Mouse (Mus musculus): ENCODE results near the gene Dbn1.

Gene Dbn1

DNA sequence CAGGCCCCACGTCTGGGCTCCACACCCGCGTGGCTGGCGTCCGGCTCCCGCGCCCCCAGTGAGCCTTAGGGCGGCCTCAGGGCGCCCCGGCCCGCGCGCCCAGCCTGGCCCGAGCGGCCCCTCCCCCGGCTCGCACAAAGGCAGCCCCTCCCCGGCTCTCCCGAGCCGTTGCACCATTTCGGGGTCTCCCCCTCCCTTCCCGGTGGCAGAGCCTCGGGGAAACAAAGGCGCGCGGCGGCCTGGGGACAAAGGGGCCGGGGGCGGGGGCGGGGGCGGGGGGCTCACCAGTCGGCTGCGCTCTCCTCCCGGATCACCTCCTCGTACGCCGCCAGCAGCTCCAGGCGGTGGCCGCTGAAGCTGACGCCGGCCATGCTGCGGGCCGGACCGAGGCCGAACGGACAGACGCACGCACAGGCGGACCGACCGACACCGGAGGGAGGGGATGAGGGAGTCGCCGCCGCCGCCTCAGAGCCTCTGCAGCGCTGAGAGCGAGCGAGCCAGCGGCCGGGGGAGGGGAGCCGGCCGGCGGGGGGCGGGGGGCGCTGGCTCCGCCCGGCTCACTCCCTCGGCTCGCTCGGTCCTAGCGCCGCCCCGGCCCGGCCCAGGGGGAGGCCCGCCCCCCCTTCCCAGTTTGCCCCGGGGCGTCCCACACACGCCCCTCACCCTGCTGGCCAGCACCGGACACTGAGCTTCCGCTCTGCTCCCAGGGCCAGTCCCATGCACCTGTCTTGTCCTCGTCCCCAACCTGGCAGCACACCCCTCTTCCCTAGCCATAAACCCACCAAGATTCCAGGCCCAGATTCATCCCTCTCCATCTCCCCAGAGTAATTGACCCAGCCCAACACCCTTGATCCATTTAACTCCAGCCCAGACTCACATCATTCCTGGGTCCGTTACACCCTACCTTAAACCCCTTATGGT lies at the start of gene Dbn1:
Dbn1 (minus strand) TSS at position 534 of the 921 bp plus-strand sequence.
- no peak for DNase-seq (ENCODE audit: extremely low read depth, low read depth)

- peak; percentile 99 for DNase-seq (ENCODE audit: extremely low read depth, low read depth)
These were observed 48.6 kb upstream of the Dbn1 start, which contains the start of gene Ddx41 for GRCm38 (mm10) chr13:55536194-55537175. Ddx41 (minus strand) TSS chr13:55536658.

- no peak for DNase-seq (ENCODE audit: extremely low read depth, low read depth)
These were observed 47.9 kb upstream of the Dbn1 start for GRCm38 (mm10) chr13:55535796-55536193.

GRCm38 (mm10) chr13:55535191-55535590 lies 47.3 kb upstream of the Dbn1 start:
- no peak for DNase-seq (ENCODE audit: extremely low read depth, low read depth)

DNA sequence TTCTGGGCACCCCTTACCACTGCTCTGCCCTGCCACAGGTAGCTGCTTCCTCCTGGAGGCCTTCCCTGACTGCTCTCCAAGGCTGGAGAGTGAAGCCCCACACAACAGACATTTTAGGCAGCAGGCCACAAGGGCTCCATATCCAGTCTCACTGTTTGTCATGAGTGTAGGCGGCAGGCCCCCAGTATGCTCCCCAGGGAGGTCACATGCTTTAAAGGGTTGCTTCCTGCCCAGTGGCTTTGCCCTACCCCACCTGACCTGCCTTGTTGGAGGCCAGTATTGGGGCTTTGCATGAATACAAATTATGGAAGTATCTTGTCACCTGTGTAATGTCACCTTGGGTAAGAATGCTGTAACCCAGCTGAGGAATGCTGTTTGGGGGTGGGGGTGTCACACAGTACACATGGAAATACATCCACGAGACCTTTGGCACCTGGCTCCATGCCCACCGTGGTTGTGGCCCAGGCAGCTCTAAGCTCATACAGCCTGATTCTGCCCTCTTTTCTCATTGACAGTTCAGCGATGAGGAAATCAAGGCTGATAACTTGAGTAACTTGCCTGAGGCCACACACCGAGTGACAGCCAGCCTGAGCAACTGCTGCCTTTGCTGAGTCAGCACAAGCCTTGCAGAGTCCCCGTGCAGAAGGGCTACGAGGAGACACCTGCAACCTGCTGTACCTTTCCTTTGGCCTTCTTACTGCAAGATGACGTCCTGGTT lies 41.4 kb upstream of the Dbn1 start, which contains the start of gene Dok3:
Dok3 (minus strand) TSS at position 99 of the 718 bp plus-strand sequence.
- no peak for DNase-seq (ENCODE audit: extremely low read depth, low read depth)

- peak; percentile 81 for DNase-seq (ENCODE audit: extremely low read depth, low read depth)
These were observed 40.2 kb upstream of the Dbn1 start for GRCm38 (mm10) chr13:55527834-55528772.

- DNase-seq (ENCODE audit: extremely low read depth, low read depth): no peak
These were observed 39.3 kb upstream of the Dbn1 start for GRCm38 (mm10) chr13:55527212-55527611.

GRCm38 (mm10) chr13:55525733-55526553 lies 38.0 kb upstream of the Dbn1 start:
- no peak for DNase-seq (ENCODE audit: extremely low read depth, low read depth)

DNA sequence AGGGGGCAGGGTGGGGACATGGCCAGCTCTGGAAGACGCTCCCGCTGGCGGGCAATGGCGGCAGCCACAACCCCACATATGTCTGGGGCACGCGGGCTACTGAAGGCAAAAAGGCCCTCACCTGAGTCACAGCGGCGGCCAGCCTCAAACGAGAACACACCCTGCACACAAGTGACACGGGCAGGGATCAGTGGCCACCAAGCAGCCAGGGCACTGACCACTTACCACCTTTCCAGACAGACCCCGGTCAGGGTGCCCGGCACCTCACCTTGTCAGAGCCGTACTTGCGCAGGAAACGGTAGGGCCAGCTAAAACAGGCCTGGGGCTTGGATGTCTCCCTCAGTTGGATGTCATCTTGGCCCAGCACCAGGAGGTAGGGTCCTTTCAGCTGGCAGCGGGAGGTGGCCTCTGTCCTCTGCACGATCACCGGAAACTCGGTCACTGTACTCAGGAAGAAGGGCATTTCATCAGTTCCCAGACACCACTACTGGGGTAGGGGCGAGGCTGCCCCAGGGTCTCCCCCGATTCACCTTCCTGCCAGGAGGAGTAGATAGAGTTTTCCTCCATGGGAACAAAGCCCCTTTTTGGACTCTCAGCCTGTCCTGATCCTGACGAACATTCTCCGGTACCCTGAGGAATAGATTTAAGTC lies 36.2 kb upstream of the Dbn1 start:
- no peak for DNase-seq (ENCODE audit: extremely low read depth, low read depth)

- DNase-seq (ENCODE audit: extremely low read depth, low read depth): no peak
These were observed 35.4 kb upstream of the Dbn1 start for GRCm38 (mm10) chr13:55523278-55523677.

DNA sequence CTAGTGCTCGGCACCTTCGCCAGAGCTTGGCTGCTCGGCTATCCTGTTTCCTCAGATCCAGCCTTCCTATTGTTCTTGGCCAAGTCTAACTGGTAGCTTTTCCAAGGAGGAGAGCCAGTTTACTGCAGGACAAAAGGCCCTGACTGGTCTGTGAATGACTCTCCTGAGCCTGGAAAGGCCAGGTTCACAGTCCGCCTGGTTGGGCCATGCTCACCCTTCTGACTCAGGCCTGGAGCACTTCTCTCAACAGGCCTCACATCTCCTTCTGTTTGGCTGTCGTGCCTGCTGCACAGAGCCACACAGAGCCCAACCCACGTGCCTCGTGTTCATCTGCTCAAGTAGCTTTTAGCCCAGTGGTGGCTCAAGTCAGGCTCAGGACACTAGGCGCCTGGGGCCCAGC lies 34.8 kb upstream of the Dbn1 start:
- no peak for DNase-seq (ENCODE audit: extremely low read depth, low read depth)

DNA sequence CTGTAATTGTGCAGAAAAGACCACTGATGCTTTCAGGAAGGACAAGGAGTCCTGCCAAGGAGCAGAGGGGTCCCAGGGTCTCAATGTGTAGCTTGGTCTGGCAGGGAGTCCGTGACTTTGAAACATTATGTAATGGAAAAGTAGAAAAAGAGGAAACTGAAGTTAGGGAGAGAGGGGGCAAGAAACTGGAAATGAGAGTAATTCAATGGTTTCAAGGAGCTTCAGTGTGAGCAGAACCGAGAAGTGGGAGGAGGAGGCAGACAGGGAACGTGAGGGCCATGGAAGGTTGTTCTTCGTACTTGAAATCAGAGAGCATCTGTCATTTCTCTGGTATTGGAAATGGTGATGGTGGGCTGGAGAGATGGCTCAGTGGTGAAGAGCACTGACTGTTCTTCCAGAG lies 31.7 kb upstream of the Dbn1 start:
- DNase-seq (ENCODE audit: extremely low read depth, low read depth): no peak

- DNase-seq (ENCODE audit: extremely low read depth, low read depth): peak; percentile 72
These were observed 29.0 kb upstream of the Dbn1 start for GRCm38 (mm10) chr13:55516955-55517354.

GRCm38 (mm10) chr13:55513828-55514227 lies 25.9 kb upstream of the Dbn1 start:
- DNase-seq (ENCODE audit: extremely low read depth, low read depth): no peak

DNA sequence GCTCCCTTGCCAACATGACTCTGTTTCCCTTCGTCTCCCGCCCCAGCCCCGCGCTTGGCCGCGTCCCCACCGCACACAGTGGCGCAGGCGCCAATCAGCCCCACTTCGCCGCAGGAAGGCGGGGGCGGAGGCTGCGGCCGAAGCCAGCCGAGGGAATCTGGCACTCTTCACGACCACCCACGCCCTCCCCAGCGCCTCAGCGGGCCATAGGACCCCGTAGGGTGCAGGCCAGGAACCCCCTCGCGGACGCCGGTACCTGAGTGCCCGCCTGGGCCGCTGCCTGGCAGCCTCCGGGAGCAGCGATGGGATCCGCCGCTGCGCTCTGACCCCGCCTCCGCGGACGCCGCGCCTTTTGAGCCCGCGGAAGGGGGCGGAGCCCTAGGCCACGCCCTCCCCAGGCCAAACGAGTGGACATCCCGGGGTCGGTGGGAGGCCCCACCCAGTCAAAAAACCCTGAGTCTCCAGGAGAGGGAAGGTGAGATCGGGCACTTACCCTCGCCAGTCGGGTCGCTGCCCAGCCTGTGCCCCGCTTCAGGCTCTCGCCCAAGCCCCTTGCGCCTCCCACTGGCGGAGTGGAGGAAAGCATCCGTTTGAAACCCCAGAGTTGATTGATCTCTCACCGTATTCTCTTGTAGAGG lies 25.3 kb upstream of the Dbn1 start, which contains the start of gene Pdlim7:
Pdlim7 (minus strand) TSS at position 566 of the 638 bp plus-strand sequence.
- no peak for DNase-seq (ENCODE audit: extremely low read depth, low read depth)

DNA sequence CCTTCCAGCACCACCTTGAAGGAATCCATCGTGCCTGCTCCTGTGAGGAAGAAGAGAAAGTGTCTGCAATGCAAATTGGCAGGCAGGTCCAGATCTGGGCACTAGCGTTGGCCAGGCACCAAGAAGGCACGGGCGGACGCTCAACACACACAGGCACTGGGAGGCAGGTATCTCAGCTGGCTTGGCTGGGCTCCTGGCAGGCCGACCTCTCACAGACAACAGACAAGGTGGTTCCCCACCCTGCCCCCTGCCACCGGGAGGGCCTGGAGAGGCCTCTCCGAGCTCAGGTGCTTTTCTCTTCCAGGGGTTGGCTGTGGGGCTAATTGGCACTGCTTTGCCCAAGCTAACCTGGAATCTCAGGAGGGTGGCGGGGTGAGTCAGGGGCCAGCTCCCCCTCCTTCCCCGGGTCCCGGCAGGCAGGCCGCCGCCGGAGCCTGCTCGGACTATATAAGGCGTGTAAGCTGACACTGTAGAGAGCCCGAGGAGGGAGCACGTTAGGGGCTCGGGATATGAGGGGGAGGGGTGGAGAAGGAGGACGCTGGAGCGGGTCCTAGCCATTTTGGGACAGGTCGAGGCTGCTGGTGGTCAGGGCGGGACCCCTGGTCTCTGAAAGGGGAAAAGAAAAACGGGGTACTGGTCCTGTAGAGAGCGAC lies 24.6 kb upstream of the Dbn1 start:
- no peak for DNase-seq (ENCODE audit: extremely low read depth, low read depth)

- DNase-seq (ENCODE audit: extremely low read depth, low read depth): no peak
These were observed 23.6 kb upstream of the Dbn1 start for GRCm38 (mm10) chr13:55511492-55511861.
